Comparison of ENCODE assay signal across 16 mouse cellular contexts in the genomic region with DNA sequence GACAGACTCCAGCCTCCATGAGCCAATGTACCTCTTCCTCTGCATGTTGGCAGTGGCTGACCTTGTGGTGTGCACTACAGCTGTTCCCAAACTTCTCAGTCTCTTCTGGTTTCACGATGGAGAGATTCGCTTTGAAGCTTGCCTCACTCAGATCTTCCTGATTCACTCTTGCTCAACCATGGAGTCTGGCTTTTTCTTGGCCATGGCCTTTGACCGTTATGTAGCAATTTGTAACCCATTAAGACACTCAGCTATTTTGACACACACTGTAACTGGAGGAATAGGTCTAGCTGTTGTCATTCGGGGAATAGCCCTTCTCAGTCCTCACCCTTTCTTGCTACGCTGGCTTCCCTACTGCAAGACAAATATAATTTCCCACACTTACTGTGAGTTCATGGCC. TPM values are rescaled to one million over a fixed set of nuclear protein-coding genes. Genes with fewer than 3 reads are reported as not detected.
A peak's percentile ranks its signal among the peaks of the same experiment; 100 is the strongest.
DNase-seq lines count a peak whose midpoint lies in the region; ATAC-seq lines count a peak whose summit lies in the region.
"Had no signal": no experiment of that assay in that cellular context is flagged by ENCODE, and none has a peak within 500 bp of the region (broad histone marks: within the 10 kb centered on the region; RNA-seq: fewer than 3 reads in every experiment).

No protein-coding gene starts in this region.

- DNase-seq in 416B (ENCODE audit: low read depth), result peak; percentile 68
- peak; percentile 10 for DNase-seq in kidney, adult 9 months

- peak; percentile 86 for ATAC-seq in granulocyte monocyte progenitor cell, adult 5-6 weeks (replicated peaks; ENCODE audit: poor library complexity, severe bottlenecking)
- ATAC-seq in megakaryocyte, adult 5-6 weeks (ENCODE audit: poor library complexity, severe bottlenecking), result peak; percentile 38; the same call in 1 of the 2 replicates
- peak; percentile 88 for ATAC-seq in megakaryocyte progenitor cell, adult 5-6 weeks (replicated peaks; ENCODE audit: poor library complexity)

RNA-seq across cellular contexts. Expression of a gene that starts 0.4 kb away (rescaled TPM):
- not detected in 2 replicates for total RNA-seq in granulocyte monocyte progenitor cell, adult 5-6 weeks (2014; fragmentation: Nextera tagmentation)
- total RNA-seq in granulocyte monocyte progenitor cell, adult 5-6 weeks (2017), result not detected in 2 replicates
- total RNA-seq in megakaryocyte, adult 5-6 weeks (2015), result not detected in 2 replicates
- total RNA-seq in megakaryocyte, adult 5-6 weeks (2017), result not detected in 2 replicates
- total RNA-seq in megakaryocyte progenitor cell, adult 5-6 weeks (2015), result not detected in 2 replicates
- not detected in 2 replicates for total RNA-seq in megakaryocyte progenitor cell, adult 5-6 weeks (2017)
- total RNA-seq: adrenal gland, adult 18-20 months; adrenal gland, adult 2 months; adrenal gland, adult 8-10 months; adrenal gland, postnatal 10 days; adrenal gland, postnatal 14 days; adrenal gland, postnatal 25 days; adrenal gland, postnatal 36 days; adrenal gland, postnatal 4 days; CH12.LX; ES-E14; MEL had no signal

RNA-seq across cellular contexts. Expression of a gene that starts 4.7 kb away (rescaled TPM):
- total RNA-seq in granulocyte monocyte progenitor cell, adult 5-6 weeks (2014; fragmentation: Nextera tagmentation), result not detected in 2 replicates
- not detected in 2 replicates for total RNA-seq in granulocyte monocyte progenitor cell, adult 5-6 weeks (2017)
- total RNA-seq in megakaryocyte, adult 5-6 weeks (2015), result not detected in 2 replicates
- not detected in 2 replicates for total RNA-seq in megakaryocyte, adult 5-6 weeks (2017)
- not detected in 2 replicates for total RNA-seq in megakaryocyte progenitor cell, adult 5-6 weeks (2015)
- not detected in 2 replicates for total RNA-seq in megakaryocyte progenitor cell, adult 5-6 weeks (2017)
- total RNA-seq: adrenal gland, adult 18-20 months; adrenal gland, adult 2 months; adrenal gland, adult 8-10 months; adrenal gland, postnatal 10 days; adrenal gland, postnatal 14 days; adrenal gland, postnatal 25 days; adrenal gland, postnatal 36 days; adrenal gland, postnatal 4 days; CH12.LX; ES-E14; MEL had no signal

RNA-seq across cellular contexts. Expression of a gene that starts 27.4 kb away (rescaled TPM):
- not detected in 2 replicates for total RNA-seq in granulocyte monocyte progenitor cell, adult 5-6 weeks (2014; fragmentation: Nextera tagmentation)
- not detected in 2 replicates for total RNA-seq in granulocyte monocyte progenitor cell, adult 5-6 weeks (2017)
- total RNA-seq in megakaryocyte, adult 5-6 weeks (2015), result not detected in 2 replicates
- not detected in 2 replicates for total RNA-seq in megakaryocyte, adult 5-6 weeks (2017)
- total RNA-seq in megakaryocyte progenitor cell, adult 5-6 weeks (2015), result not detected in 2 replicates
- total RNA-seq in megakaryocyte progenitor cell, adult 5-6 weeks (2017), result not detected in 2 replicates
- total RNA-seq: adrenal gland, adult 18-20 months; adrenal gland, adult 2 months; adrenal gland, adult 8-10 months; adrenal gland, postnatal 10 days; adrenal gland, postnatal 14 days; adrenal gland, postnatal 25 days; adrenal gland, postnatal 36 days; adrenal gland, postnatal 4 days; CH12.LX; ES-E14; MEL had no signal

RNA-seq across cellular contexts. Expression of a gene that starts 33.9 kb away (rescaled TPM):
- not detected in 2 replicates for total RNA-seq in granulocyte monocyte progenitor cell, adult 5-6 weeks (2014; fragmentation: Nextera tagmentation)
- not detected in 2 replicates for total RNA-seq in granulocyte monocyte progenitor cell, adult 5-6 weeks (2017)
- total RNA-seq in megakaryocyte, adult 5-6 weeks (2015), result not detected in 2 replicates
- not detected in 2 replicates for total RNA-seq in megakaryocyte, adult 5-6 weeks (2017)
- total RNA-seq in megakaryocyte progenitor cell, adult 5-6 weeks (2015), result not detected in 2 replicates
- not detected in 2 replicates for total RNA-seq in megakaryocyte progenitor cell, adult 5-6 weeks (2017)
- total RNA-seq: adrenal gland, adult 18-20 months; adrenal gland, adult 2 months; adrenal gland, adult 8-10 months; adrenal gland, postnatal 10 days; adrenal gland, postnatal 14 days; adrenal gland, postnatal 25 days; adrenal gland, postnatal 36 days; adrenal gland, postnatal 4 days; CH12.LX; ES-E14; MEL had no signal

RNA-seq across cellular contexts. Expression of a gene that starts 40.3 kb away (rescaled TPM):
- total RNA-seq in granulocyte monocyte progenitor cell, adult 5-6 weeks (2014; fragmentation: Nextera tagmentation), result not detected in 2 replicates
- not detected in 2 replicates for total RNA-seq in granulocyte monocyte progenitor cell, adult 5-6 weeks (2017)
- total RNA-seq in megakaryocyte, adult 5-6 weeks (2015), result not detected in 2 replicates
- total RNA-seq in megakaryocyte, adult 5-6 weeks (2017), result not detected in 2 replicates
- not detected in 2 replicates for total RNA-seq in megakaryocyte progenitor cell, adult 5-6 weeks (2015)
- not detected in 2 replicates for total RNA-seq in megakaryocyte progenitor cell, adult 5-6 weeks (2017)
- total RNA-seq: adrenal gland, adult 18-20 months; adrenal gland, adult 2 months; adrenal gland, adult 8-10 months; adrenal gland, postnatal 10 days; adrenal gland, postnatal 14 days; adrenal gland, postnatal 25 days; adrenal gland, postnatal 36 days; adrenal gland, postnatal 4 days; CH12.LX; MEL had no signal

Comparison
In these comparisons a context has a peak if more than half of its experiments do, and no peak if none do; other contexts are left out.
1. Peak in every context shown above with its lines: DNase-seq and ATAC-seq.
2. ATAC-seq: peak in every context shown above with its lines; median percentile 88 in megakaryocyte progenitor cell, adult 5-6 weeks; 86 in granulocyte monocyte progenitor cell, adult 5-6 weeks; 38 in megakaryocyte, adult 5-6 weeks.